Mouse (Mus musculus) kidney, embryonic 15.5 days (tissue): Measurements from ENCODE around the gene Sowaha. TPM values are rescaled to one million over a fixed set of nuclear protein-coding genes. Genes with fewer than 3 reads are reported as not detected.
A peak's percentile ranks its signal among the peaks of the same experiment; 100 is the strongest.

ENCODE experiments used
- ATAC-seq: fragments of 200-750 bp; cut with Nextera tagmentation; replicated peaks from 2 replicates; pipeline ENCODE4 v1.8.0; 2017; ENCODE audit warnings: moderate TSS enrichment; ENCODE audit not compliant: low FRiP score
- H3K27ac ChIP-seq: fragments of 300-500 bp; sonication (generic); 2 replicates; pipeline ENCODE4 v1.5.1; 2015; ENCODE audit warnings: mild to moderate bottlenecking, inconsistent platforms
- H3K27me3 ChIP-seq: fragments of 300-500 bp; sonication (generic); 2 replicates; pipeline ENCODE4 v1.6.1; 2015; ENCODE audit warnings: inconsistent platforms
- H3K36me3 ChIP-seq: fragments of 300-500 bp; sonication (generic); 2 replicates; pipeline ENCODE4 v1.6.1; 2015; ENCODE audit warnings: inconsistent platforms
- H3K4me1 ChIP-seq: fragments of 300-500 bp; sonication (generic); 2 replicates; pipeline ENCODE4 v1.6.1; 2015; ENCODE audit warnings: inconsistent platforms
- H3K4me2 ChIP-seq: fragments of 300-500 bp; sonication (generic); 2 replicates; pipeline ENCODE4 v1.6.1; 2015; ENCODE audit warnings: moderate library complexity, mild to moderate bottlenecking, inconsistent platforms
- H3K4me3 ChIP-seq: fragments of 300-500 bp; sonication (generic); replicated peaks from 2 replicates; pipeline ENCODE4 v1.5.1; 2015; ENCODE audit warnings: mild to moderate bottlenecking, inconsistent platforms
- H3K9ac ChIP-seq: fragments of 300-500 bp; sonication (generic); 2 replicates; pipeline ENCODE4 v1.6.1; 2015; ENCODE audit warnings: mild to moderate bottlenecking, inconsistent platforms
- H3K9me3 ChIP-seq: fragments of 300-500 bp; sonication (generic); replicated peaks from 2 replicates; pipeline ENCODE4 v1.6.1; 2016; ENCODE audit warnings: inconsistent platforms
- WGBS: fragments of 180-500 bp; shearing (Covaris S2); methylation state at CpG from one replicate; pipeline ENCODE4 v1.1.7; 2015; ENCODE audit warnings: mixed read lengths; 5-methylcytosine and 5-hydroxymethylcytosine counted together
- polyA plus RNA-seq: library from polyadenylated mRNA; unstranded; fragments of >200 nt; fragmentation: Nextera tagmentation; extraction: Ambion mirVana; gene quantifications from 2 replicates; pipeline ENCODE4 v1.2.1, GENCODE M21; 2015

Sowaha gene
- polyA plus RNA-seq, 1 experiment from 2014 or later: 0.23 TPM

DNA sequence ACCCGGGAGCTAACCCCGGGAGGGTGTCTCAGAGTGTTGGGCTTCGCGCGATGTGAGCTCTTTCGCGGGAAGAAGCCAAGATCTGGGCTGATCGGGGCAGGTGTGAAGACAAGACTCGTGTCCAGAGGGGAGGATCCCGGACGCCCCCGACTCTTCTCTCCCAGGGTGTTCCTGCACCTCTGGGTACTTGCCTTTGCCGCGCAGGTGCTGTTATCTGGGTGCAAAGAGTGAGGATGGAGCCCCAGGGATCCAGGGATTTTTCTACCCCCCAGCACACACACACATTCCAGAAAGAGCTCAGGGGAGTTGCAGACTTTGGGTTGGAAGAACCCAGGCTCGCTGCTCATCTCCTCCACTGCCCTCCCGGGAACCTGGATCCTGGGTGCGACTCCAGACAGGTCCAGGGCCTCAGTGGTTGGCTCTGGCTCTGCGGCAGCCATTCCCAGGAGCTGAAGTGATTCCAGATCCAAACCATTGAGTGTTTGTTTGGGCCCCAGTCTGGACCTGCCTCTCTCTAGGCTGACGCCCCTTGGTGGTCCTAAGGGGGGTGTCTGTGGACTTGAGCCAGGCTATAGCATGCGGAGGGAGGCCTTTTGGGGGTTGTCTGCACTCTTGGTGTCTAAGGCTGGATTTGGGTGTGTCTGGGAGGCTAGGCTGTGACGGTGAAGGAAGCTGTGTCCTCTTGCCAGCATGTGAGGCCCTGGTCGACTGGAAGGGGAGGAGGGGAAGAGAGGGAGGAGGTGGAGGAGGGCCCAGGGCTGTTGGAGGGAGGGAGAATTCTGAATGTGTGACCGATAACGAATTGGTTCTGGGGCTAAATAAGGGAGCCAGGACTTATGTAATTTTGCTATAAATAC, 40.3 kb upstream of the Sowaha start:
- 2% methylated on average over 24 of the region's 24 CpGs for WGBS
- peak overlapping the region; percentile 82 for H3K9ac ChIP-seq
- peaks cover 6% of the 10 kb centered on the region for H3K27me3 ChIP-seq
- peaks cover 53% of the 10 kb centered on the region for H3K4me1 ChIP-seq
- ATAC-seq: peak; percentile 67
- H3K36me3 ChIP-seq: no peaks in the 10 kb centered on the region
- H3K4me3 ChIP-seq: peak overlapping the region; percentile 86
- no peaks in the 10 kb centered on the region for H3K9me3 ChIP-seq
- peak overlapping the region; percentile 83 for H3K4me2 ChIP-seq
- peak overlapping the region; percentile 85 for H3K27ac ChIP-seq

DNA sequence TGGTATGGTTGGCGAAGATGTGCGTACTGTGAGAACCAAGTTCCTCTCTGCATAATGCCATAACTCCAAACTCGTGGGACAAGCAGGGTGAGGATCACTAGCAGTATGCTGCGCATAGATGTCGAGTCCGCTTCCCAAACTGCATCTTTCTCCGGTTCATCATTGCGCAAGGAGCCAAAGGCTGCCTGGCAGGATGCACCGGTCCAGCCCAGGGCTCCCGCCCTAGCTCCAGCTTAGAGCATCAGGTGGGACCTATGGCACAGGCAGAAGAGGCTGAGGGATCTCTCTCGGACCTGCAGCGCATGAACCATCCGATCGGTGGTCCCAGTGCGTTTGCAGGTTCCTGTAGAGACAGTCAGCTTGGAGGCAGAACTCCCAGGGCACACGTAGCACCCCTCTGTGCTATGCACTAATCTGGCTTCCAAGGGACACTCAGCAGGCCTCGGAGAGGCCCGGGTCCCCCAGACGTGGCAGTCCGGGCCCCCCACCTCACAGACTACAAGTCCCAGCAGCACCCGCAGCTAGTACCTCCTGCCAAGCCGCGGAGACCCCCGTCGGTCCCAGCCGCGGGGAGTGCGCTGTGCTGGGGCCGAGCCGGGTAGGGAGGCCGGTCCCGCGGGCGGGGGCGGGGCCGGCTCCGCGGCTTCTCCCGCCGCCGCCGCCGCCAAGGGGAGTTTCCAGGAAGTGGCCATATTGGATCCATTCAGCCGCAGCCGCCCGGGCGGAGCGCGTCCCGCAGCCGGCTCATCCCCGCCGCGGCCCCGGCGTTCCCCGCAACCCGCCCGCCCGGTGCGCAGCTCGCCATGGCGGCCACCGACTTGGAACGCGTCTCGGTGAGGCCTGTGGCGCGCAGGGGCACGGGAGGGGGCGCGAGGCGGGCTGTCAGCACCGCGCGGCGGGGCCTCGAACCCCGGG, 39.4 kb upstream of the Sowaha start, which contains the start of gene Sept8:
TSS of gene Sept8 (plus strand) at position 51 of the 915 bp plus-strand sequence.
- no peaks in the 10 kb centered on the region for H3K36me3 ChIP-seq
- WGBS: 5% methylated on average over 73 of the region's 79 CpGs
- H3K9me3 ChIP-seq: no peaks in the 10 kb centered on the region
- H3K4me2 ChIP-seq: peak within 1 kb of the TSS; percentile 83
- peak; percentile 82 for ATAC-seq
- peaks cover 44% of the 10 kb centered on the region for H3K4me1 ChIP-seq
- peak within 1 kb of the TSS; percentile 85 for H3K27ac ChIP-seq
- peak within 1 kb of the TSS; percentile 82 for H3K9ac ChIP-seq
- H3K27me3 ChIP-seq: peaks cover 6% of the 10 kb centered on the region
- peak within 1 kb of the TSS; percentile 86 for H3K4me3 ChIP-seq

DNA sequence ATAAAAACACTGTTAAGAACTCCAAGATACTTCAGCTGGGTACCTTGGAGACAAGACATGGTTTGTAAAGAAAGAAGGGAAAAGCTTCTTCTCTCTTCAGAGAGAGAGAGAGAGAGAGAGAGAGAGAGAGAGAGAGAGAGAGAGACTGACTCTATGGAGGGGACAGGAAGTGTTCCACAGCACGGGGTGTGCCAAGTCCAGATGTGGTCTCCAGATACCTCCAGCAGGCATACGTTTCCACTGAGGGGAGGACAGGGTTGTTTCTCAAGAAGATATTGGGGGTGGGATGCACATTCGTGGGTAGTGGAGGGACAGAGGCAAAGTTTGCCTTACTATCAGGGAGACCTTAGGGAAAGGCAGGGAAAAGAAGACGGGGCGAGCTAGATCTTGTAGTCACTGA, 38.7 kb upstream of the Sowaha start:
- peak overlapping the region; percentile 86 for H3K4me3 ChIP-seq
- peaks cover 40% of the 10 kb centered on the region for H3K4me1 ChIP-seq
- WGBS: 48% methylated on average over 5 of the region's 5 CpGs
- no peak for ATAC-seq
- H3K36me3 ChIP-seq: no peaks in the 10 kb centered on the region
- H3K27me3 ChIP-seq: peaks cover 6% of the 10 kb centered on the region
- no peak overlapping the region for H3K9ac ChIP-seq
- H3K9me3 ChIP-seq: no peaks in the 10 kb centered on the region
- H3K27ac ChIP-seq: peak overlapping the region; percentile 85; the same call in 1 of the 2 replicates
- H3K4me2 ChIP-seq: no peak overlapping the region

GRCm38 (mm10) chr11:53516775-53517627, 36.9 kb upstream of the Sowaha start:
- Histone ChIP-seq H3K36me3 (no peaks in the 10 kb centered on the region), H3K9me3 (no peaks in the 10 kb centered on the region), H3K4me3 (no peak overlapping the region), H3K4me1 (peaks cover 25% of the 10 kb centered on the region), H3K9ac (no peak overlapping the region), H3K4me2 (no peak overlapping the region), H3K27ac (no peak overlapping the region), H3K27me3 (peaks cover 6% of the 10 kb centered on the region)
- no peak for ATAC-seq
- 38% methylated on average over 8 of the region's 8 CpGs for WGBS

GRCm38 (mm10) chr11:53510351-53510750, 30.3 kb upstream of the Sowaha start:
- Histone ChIP-seq H3K4me1 (no peaks in the 10 kb centered on the region), H3K4me2 (no peak overlapping the region), H3K9ac (no peak overlapping the region), H3K27ac (no peak overlapping the region), H3K9me3 (no peaks in the 10 kb centered on the region), H3K36me3 (no peaks in the 10 kb centered on the region), H3K4me3 (no peak overlapping the region), H3K27me3 (no peaks in the 10 kb centered on the region)
- ATAC-seq: no peak
- WGBS: 38% methylated on average over 5 of the region's 5 CpGs

DNA sequence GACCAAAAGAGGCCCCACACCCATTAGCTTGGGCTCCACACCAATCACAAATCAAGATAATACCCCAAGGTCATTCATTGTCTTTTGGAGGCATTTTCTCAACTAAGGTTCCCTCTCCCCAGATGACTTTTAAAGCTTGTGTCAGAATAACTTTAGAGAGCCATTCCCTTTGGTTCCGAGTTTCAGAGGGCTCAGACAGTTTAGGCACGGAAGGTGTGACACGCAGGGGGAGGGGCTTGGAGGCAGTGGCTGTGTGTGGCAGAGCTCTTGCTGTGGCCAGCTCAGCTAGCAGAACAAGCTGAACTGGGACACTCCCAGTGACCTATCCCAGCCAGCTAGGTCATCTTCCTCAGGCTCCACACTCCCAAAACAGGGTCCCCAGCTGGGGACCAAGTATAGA, 28.5 kb upstream of the Sowaha start:
- H3K9me3 ChIP-seq: no peaks in the 10 kb centered on the region
- 59% methylated on average over 3 of the region's 3 CpGs for WGBS
- H3K9ac ChIP-seq: no peak overlapping the region
- no peak for ATAC-seq
- no peak overlapping the region for H3K27ac ChIP-seq
- H3K36me3 ChIP-seq: no peaks in the 10 kb centered on the region
- H3K4me1 ChIP-seq: no peaks in the 10 kb centered on the region
- H3K4me2 ChIP-seq: no peak overlapping the region
- no peak overlapping the region for H3K4me3 ChIP-seq
- no peaks in the 10 kb centered on the region for H3K27me3 ChIP-seq

DNA sequence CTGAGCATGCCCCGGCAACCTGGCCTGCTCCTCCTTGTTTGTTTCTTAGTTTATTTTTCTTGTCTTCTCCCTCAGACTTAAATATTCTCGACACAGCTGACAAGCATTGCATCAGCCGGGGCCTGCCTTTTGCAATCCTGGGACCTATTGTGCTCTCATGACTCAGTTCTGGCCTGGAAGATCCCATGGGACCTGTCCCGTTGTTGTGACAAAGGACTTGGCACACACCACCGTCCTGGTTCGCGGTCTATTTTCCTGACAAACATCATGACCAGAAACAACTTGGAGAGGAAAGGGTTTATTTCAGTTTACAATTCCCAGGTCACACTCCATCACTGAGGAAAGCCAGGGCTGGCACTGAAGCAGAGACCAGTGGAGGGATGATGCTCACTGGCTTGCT, 28.1 kb upstream of the Sowaha start:
- no peak for ATAC-seq
- H3K4me3 ChIP-seq: no peak overlapping the region

GRCm38 (mm10) chr11:53507098-53507805, 27.2 kb upstream of the Sowaha start:
- no peaks in the 10 kb centered on the region for H3K9me3 ChIP-seq
- no peaks in the 10 kb centered on the region for H3K4me1 ChIP-seq
- H3K27me3 ChIP-seq: no peaks in the 10 kb centered on the region
- H3K4me2 ChIP-seq: no peak overlapping the region
- WGBS: 92% methylated on average over 9 of the region's 9 CpGs
- no peak overlapping the region for H3K4me3 ChIP-seq
- no peaks in the 10 kb centered on the region for H3K36me3 ChIP-seq
- H3K9ac ChIP-seq: no peak overlapping the region
- no peak for ATAC-seq
- H3K27ac ChIP-seq: no peak overlapping the region

More for the DNA sequence above, 28.1 kb upstream of the Sowaha start:
- H3K27ac ChIP-seq: no peak overlapping the region
- no peaks in the 10 kb centered on the region for H3K27me3 ChIP-seq
- H3K9me3 ChIP-seq: no peaks in the 10 kb centered on the region
- no peak overlapping the region for H3K4me2 ChIP-seq
- H3K4me1 ChIP-seq: no peaks in the 10 kb centered on the region
- no peak overlapping the region for H3K9ac ChIP-seq
- 69% methylated on average over 7 of the region's 7 CpGs for WGBS
- no peaks in the 10 kb centered on the region for H3K36me3 ChIP-seq

- Histone ChIP-seq H3K4me3 (no peak overlapping the region), H3K4me1 (peaks cover 8% of the 10 kb centered on the region), H3K9me3 (no peaks in the 10 kb centered on the region), H3K36me3 (no peaks in the 10 kb centered on the region), H3K9ac (no peak overlapping the region), H3K27me3 (no peaks in the 10 kb centered on the region), H3K27ac (no peak overlapping the region), H3K4me2 (no peak overlapping the region)
- 78% methylated on average over 5 of the region's 5 CpGs for WGBS
- ATAC-seq: no peak
Observed at GRCm38 (mm10) chr11:53505026-53505663, 25.1 kb upstream of the Sowaha start.

GRCm38 (mm10) chr11:53504376-53504775, 24.3 kb upstream of the Sowaha start:
- Histone ChIP-seq H3K4me2 (no peak overlapping the region), H3K27me3 (no peaks in the 10 kb centered on the region), H3K36me3 (no peaks in the 10 kb centered on the region), H3K27ac (no peak overlapping the region), H3K9me3 (no peaks in the 10 kb centered on the region), H3K4me3 (no peak overlapping the region), H3K4me1 (peaks cover 8% of the 10 kb centered on the region), H3K9ac (no peak overlapping the region)
- 88% methylated on average over 8 of the region's 8 CpGs for WGBS
- no peak for ATAC-seq

- Histone ChIP-seq H3K27ac (no peak overlapping the region), H3K4me2 (no peak overlapping the region), H3K4me1 (peaks cover 8% of the 10 kb centered on the region), H3K9ac (no peak overlapping the region), H3K9me3 (no peaks in the 10 kb centered on the region), H3K36me3 (no peaks in the 10 kb centered on the region), H3K27me3 (no peaks in the 10 kb centered on the region), H3K4me3 (no peak overlapping the region)
- ATAC-seq: no peak
- WGBS: 81% methylated on average over 5 of the region's 5 CpGs
Observed at GRCm38 (mm10) chr11:53503738-53504137, 23.7 kb upstream of the Sowaha start.
